Mouse (Mus musculus) lung, postnatal 25 days (tissue): ENCODE results near the gene Thy1.
A peak's percentile ranks its signal among the peaks of the same experiment; 100 is the strongest.

ENCODE experiments used
- DNase-seq: peaks from one replicate; pipeline ENCODE4 v3.0.0; 2022; ENCODE audit warnings: low spot score

Thy1 gene

DNA sequence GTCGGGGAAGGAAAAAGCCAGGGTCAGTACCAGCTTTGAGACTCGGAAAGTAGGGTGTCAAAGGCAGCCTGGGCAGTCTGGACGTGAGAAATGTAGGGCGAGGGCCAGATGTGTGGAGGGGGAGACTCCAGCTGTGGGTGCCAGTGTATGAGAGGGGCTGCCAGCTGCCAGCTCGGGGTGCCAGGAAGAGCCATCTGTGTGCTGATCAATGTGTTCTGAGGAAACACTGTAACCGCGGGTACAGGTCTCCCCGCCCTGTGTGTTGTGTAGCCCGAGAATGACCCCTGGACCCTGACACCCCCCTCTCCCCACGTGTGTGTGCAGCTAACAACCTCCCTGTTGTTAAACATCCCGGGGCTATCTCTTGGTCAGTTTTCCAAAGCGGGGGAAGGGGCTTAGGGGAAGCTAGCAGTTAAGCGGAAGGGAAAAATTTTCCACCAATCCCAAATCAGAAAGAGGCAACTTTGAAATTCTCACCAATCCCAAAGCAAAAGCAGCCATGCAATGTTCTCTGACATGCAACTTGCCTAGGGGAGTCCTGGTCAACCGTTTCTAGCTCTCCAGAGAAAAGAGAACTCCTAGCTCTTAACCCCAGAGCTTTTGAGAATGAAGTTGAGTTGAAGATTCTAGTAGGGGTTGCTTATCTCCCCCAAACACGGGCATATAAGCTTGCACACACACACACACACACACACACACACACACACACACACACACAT lies 24.2 kb downstream of the Thy1 start:
- no peak for DNase-seq

- DNase-seq: no peak
Observed at GRCm38 (mm10) chr9:44067960-44068330, 24.8 kb downstream of the Thy1 start.

DNA sequence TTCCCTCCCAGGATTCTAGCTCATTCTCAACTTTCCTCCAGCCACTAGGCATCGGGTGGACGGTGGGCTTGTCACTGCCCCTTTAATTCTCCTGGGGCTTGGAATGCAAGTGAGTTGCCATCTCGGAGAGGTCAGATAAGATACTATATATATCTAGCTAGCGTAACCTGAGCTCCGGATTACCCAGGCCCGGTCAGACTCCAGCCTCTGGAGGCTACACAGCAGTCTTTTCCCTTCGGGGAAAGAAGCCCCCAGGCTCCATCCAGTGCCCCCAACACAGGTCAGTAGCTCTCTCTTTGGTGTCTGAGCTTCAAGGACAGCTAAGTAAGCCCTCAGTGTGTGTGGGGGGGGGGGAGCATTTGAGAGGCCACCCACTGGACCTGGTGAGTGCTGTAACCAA lies 26.1 kb downstream of the Thy1 start:
- DNase-seq: no peak

DNA sequence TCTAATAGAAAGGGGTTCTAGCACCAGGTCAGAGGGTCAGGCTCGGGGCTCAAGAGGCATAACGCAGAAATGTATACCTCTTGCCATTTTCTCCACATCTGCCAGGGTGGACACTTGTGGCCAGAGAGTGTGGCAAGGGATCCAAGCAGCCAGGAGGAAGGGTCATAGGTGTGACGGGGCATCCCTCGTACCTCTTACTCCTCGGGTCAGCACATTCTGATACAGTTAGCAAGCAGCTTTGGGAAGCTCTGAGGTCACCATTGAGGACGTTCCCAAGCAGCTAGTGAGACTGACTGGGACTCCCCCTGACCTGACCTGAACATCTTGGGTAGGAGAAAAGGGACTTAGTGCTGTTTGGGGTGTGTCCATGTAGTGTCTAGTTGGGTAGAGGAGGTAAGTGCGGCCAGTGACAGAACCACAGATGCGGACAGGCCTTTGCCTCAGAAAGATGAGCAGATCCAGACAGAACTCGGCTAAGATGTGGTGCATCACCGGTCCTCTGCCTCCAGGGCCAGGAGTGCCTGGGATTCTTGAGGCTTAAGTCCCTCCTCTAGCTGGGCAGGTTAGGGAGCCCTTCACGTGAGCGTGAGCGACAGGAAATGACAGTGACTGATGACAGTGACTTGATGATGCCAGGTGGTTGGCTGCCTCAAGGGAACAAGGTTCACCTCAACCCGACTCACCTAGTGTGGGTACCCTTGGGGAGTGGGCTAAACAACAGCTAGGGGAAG lies 27.1 kb downstream of the Thy1 start:
- no peak for DNase-seq

GRCm38 (mm10) chr9:44070844-44071231 lies 27.7 kb downstream of the Thy1 start:
- DNase-seq: no peak

GRCm38 (mm10) chr9:44071914-44072598 lies 28.9 kb downstream of the Thy1 start:
- no peak for DNase-seq

DNA sequence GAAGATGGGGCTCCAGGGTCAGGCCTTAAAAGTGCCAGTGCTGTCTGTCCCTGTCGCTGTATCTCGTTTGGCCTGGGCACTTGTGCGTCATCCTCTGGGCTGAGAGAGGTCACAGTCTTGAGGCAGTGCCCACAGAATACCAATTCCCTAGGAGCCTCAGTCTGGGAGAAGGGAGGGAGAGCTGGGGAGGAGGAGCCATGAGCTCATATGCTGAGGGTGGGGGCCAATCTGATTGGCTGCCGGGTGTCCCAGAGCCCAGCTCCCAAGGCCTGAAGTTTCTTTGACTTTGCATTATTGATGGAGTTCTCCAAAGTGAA lies 29.4 kb downstream of the Thy1 start:
- DNase-seq: no peak

DNA sequence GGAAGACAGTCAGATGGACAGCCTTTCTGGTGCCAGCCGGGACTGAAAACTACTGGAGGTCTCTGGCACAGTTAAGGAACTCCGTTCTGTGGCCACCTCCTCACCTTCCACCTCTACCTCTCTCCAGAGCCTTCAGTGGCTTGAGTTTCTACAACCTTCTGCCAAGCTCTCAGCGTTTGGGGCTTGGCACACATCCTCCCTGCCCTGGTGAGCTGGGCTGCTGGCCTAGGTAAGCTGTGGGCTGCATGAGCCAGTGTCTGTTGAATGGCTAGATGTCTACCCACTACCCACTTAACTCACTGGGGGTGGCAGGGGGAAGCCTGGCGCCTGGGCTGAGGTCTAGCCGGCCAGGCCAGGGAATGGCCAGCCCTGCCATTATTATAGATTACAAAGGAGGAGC lies 29.9 kb downstream of the Thy1 start:
- DNase-seq: no peak

DNA sequence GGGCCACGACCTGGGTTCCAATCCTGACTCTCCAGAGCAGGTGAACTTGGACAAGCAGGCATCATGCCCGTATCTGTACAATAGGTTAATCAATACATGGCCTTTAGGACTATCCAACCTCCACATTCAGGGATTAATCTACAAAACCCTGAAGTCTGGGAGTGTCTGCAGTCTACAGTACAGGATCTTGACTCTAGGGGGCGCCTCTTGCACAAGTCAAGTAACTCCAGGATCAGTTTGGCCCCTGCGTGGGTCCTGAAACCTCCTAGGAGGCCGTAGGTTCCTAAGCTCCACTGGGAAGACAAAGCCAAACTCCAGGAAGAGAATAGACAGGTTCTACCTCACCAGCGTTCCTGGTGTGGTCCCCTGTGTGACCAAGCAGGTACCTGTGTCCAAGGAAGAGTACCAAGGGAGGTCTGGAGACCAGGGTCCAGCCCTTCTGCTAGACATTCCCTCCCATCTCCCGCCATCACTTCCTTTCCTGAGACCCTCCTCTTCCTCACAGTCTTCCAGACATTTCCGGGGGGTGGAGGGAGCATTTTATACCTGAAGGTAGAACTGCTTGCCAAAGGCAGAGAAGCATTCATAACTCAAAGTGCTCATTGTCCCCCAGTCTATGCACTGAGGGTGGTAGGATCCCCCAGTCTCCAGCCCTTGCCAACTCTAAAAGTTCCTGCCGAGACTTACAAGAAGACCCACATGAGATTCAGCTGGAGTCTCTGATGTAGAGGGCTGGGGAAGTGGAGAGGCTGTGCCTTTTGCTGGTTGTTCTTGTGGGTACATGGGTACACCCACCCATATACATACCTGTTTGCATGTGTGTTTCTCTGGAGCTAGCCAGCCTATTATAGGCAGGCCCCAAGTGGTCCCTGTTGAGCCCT lies 31.5 kb downstream of the Thy1 start:
- no peak for DNase-seq

GRCm38 (mm10) chr9:44075276-44075995 lies 32.3 kb downstream of the Thy1 start:
- no peak for DNase-seq

- DNase-seq: no peak
Observed at GRCm38 (mm10) chr9:44075996-44076763, 33.0 kb downstream of the Thy1 start.

DNA sequence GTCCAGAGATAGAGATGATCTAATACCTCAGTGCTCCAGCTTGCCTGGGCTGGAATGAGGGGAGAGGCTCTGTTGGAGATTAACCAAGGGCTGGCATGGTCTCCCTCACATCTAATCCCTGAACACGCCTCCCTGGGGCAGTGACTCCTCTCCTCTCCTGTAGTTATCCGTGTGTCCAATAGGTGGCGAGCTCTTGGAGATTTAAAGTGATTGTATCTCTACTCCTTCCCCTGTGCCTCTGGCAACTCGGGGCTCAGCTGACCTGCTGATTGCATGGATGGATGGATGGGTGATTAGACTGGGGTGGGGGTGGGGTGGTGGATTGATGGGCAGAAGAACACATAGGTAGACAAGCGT lies 33.6 kb downstream of the Thy1 start:
- DNase-seq: peak; percentile 72

- DNase-seq: no peak
Observed at GRCm38 (mm10) chr9:44077266-44077910, 34.2 kb downstream of the Thy1 start.

GRCm38 (mm10) chr9:44078136-44078797 lies 35.1 kb downstream of the Thy1 start:
- DNase-seq: no peak

GRCm38 (mm10) chr9:44078955-44079756 lies 36.0 kb downstream of the Thy1 start:
- DNase-seq: peak; percentile 89

DNA sequence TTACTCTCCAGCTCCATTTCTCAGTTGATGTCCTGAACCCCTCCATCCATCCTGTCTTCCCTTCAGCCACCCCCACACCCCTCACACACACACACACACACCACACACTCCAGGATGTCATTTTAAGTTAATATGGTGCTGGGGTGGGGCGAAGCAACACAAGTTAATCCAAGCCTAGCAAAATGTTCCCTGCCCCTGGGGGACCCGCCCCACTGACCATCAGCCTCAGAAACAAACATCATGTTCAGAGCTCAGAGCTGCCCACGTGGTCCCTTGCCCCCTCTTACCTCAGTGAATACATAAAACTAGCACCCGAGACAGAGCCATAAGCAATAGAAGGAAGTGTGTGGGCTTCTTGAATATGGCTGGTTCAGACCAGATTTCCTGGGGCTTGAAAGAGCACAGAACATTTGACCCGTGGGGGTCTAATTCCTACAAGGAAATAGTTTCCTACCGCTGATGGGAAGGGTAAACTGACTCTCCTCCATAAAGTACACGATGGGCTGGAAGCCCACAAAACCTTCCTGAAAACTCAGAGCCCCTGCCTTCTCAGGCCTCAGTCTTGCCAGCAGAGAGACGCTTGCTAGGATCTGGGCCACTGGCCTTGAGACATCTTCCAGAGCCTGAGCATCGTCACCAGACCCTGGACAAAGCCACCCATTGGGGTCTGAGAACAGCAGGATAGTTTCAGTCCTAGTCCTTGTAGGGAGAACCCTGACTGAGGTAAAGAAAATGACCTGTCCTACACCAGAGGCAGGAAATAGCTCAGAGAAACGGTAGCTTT lies 37.0 kb downstream of the Thy1 start:
- no peak for DNase-seq

DNA sequence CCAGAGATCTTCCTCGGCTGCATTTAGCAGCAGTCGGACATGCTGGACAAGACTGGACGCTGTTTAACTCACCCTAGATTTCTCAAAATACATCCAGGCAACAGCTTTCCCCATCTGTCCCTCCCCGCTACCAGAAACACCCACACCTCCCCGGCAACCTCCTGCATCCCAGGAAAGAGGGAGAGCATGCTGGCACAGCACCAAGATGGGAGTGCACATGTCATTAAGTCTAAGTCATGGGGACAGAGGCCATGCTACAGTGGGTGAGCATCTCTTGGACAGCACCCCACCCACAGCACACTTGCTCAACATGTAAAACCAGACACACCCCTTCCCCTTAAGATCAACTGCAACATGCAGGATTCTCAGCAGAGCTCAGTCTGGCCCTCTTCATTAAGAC lies 37.8 kb downstream of the Thy1 start:
- DNase-seq: peak; percentile 27

GRCm38 (mm10) chr9:44081581-44081980 lies 38.4 kb downstream of the Thy1 start:
- no peak for DNase-seq
